Mouse (Mus musculus) A20 (cell line): ENCODE results near the gene Aox4.

Experiments
- DNase-seq: peaks from one replicate; pipeline ENCODE4 v3.0.0-alpha.2; 2011; ENCODE audit warnings: low read depth, low spot score

Aox4 gene

GRCm38 (mm10) chr1:58244487-58244886 lies 34.3 kb downstream of the Aox4 start:
- peak; percentile 43 for DNase-seq

GRCm38 (mm10) chr1:58248518-58248917 lies 38.3 kb downstream of the Aox4 start:
- no peak for DNase-seq

- no peak for DNase-seq
Measured at GRCm38 (mm10) chr1:58253466-58253865, 43.3 kb downstream of the Aox4 start.

- no peak for DNase-seq
Measured at GRCm38 (mm10) chr1:58257195-58257991, 47.2 kb downstream of the Aox4 start.

GRCm38 (mm10) chr1:58260311-58260710 lies 50.1 kb downstream of the Aox4 start:
- no peak for DNase-seq

- no peak for DNase-seq
Measured at GRCm38 (mm10) chr1:58268231-58268630, 58.0 kb downstream of the Aox4 start.

- peak; percentile 58 for DNase-seq
Measured at GRCm38 (mm10) chr1:58270807-58271569, 60.8 kb downstream of the Aox4 start.

GRCm38 (mm10) chr1:58275879-58276278 lies 65.7 kb downstream of the Aox4 start:
- DNase-seq: no peak

- no peak for DNase-seq
Measured at GRCm38 (mm10) chr1:58278026-58278425, 67.8 kb downstream of the Aox4 start, which contains the start of gene Aox2. Gene Aox2, plus strand, starts transcription at chr1:58278326.

- DNase-seq: no peak
Measured at GRCm38 (mm10) chr1:58278513-58278912, 68.3 kb downstream of the Aox4 start.

GRCm38 (mm10) chr1:58280381-58280780 lies 70.2 kb downstream of the Aox4 start:
- DNase-seq: no peak

- no peak for DNase-seq
Measured at GRCm38 (mm10) chr1:58280939-58281624, 70.9 kb downstream of the Aox4 start.

- DNase-seq: no peak
Measured at GRCm38 (mm10) chr1:58281625-58281988, 71.4 kb downstream of the Aox4 start.

GRCm38 (mm10) chr1:58284505-58284904 lies 74.3 kb downstream of the Aox4 start:
- DNase-seq: no peak

- no peak for DNase-seq
Measured at GRCm38 (mm10) chr1:58288091-58288490, 77.9 kb downstream of the Aox4 start.

- no peak for DNase-seq
Measured at GRCm38 (mm10) chr1:58289863-58290469, 79.8 kb downstream of the Aox4 start.

- DNase-seq: no peak
Measured at GRCm38 (mm10) chr1:58291394-58292300, 81.5 kb downstream of the Aox4 start.

GRCm38 (mm10) chr1:58294730-58295129 lies 84.5 kb downstream of the Aox4 start:
- no peak for DNase-seq

GRCm38 (mm10) chr1:58296278-58296677 lies 86.1 kb downstream of the Aox4 start:
- DNase-seq: peak; percentile 83

GRCm38 (mm10) chr1:58296821-58297220 lies 86.6 kb downstream of the Aox4 start:
- no peak for DNase-seq

GRCm38 (mm10) chr1:58298347-58298746 lies 88.2 kb downstream of the Aox4 start:
- DNase-seq: no peak
